In the genomic region with DNA sequence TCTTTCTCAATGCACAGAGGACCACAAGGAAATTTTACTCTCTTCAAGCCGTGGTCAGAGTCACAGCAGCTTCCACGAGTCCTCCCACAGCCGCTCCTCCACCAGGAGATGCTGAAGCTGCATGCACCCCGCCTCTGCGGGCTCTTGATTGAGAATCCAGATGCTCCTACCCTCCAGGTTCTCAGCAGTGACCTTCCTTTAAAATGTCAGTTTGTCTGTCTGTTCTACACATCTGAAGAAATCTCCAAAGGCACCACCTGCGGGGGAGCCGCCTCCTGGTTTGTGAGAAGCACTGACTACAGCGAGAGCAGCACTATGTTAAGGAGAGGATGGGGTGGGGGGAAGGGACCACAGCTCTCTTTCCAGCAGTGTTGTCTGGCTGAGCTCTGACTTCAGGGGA, we compare ENCODE assay signal across 26 mouse cellular contexts.
DNase-seq lines count a peak whose midpoint lies in the region; ATAC-seq and TF ChIP-seq lines count a peak whose summit lies in the region.
"Had no signal": no experiment of that assay in that cellular context is flagged by ENCODE, and none has a peak within 500 bp of the region (broad histone marks: within the 10 kb centered on the region; RNA-seq: fewer than 3 reads in every experiment).

No protein-coding gene starts in this region.

- no peak overlapping the region for H3K9ac ChIP-seq in heart, adult 2 months (ENCODE audit: low read depth, low read length)
- no peak overlapping the region for H3K9ac ChIP-seq in heart, embryonic 11.5 days (ENCODE audit: low read depth, low read length)
- no peak overlapping the region for H3K9ac ChIP-seq in neural tube, embryonic 15.5 days (replicated peaks)
- H3K9ac ChIP-seq: forebrain, embryonic 13.5 days; heart, embryonic 13.5 days; hindbrain, embryonic 13.5 days; intestine, embryonic 15.5 days had no signal

- ATAC-seq in heart, embryonic 11.5 days (replicated peaks; ENCODE audit: insufficient number of reproducible peaks, low FRiP score, low TSS enrichment), result no peak
- ATAC-seq in neural tube, embryonic 15.5 days (ENCODE audit: low FRiP score), result no peak
- ATAC-seq: forebrain, embryonic 13.5 days; forebrain, embryonic 16.5 days; hindbrain, embryonic 16.5 days; intestine, embryonic 15.5 days had no signal

- WGBS in heart, adult 2 months, result 44% methylated on average over 8 of the region's 8 CpGs
- WGBS in heart, embryonic 11.5 days (ENCODE audit: insufficient replicate concordance), result 31% methylated on average over 8 of the region's 8 CpGs
- WGBS in neural tube, embryonic 15.5 days, result 46% methylated on average over 8 of the region's 8 CpGs

- DNase-seq in gastrocnemius, adult 2 months, result no peak
- no peak for DNase-seq in gastrocnemius, postnatal 36 days
- no peak for DNase-seq in heart, adult 2 months
- DNase-seq in neural tube, embryonic 10.5 days (ENCODE audit: extremely low spot score, low spot score), result peak; percentile 28
- peak; percentile 23 for DNase-seq in mesoderm, embryonic 11.5 days (ENCODE audit: low read depth, low spot score)
- no peak for DNase-seq in right cerebral cortex, postnatal 4 days
- DNase-seq: adrenal gland, adult 2 months; adrenal gland, postnatal 14 days; B cell, adult 2 months; cerebellum, adult 11 months; cerebellum, adult 2 months; cerebellum, adult 9-11 months; cerebellum, postnatal 25 days; gastrocnemius, postnatal 25 days; heart, adult 18-20 months; kidney, adult 11 months had no signal

- intact Hi-C loops in gastrocnemius, adult 2 months (cut with DNase I), result no loop called here
- intact Hi-C loops in gastrocnemius, postnatal 36 days (cut with DNase I), result no loop called here
- intact Hi-C loops in heart, adult 2 months (cut with DNase I), result no loop called here

- no peaks in the 10 kb centered on the region for H3K9me3 ChIP-seq in heart, embryonic 11.5 days (replicated peaks; ENCODE audit: control insufficient read depth, low read length)
- H3K9me3 ChIP-seq in neural tube, embryonic 15.5 days (replicated peaks), result no peaks in the 10 kb centered on the region
- H3K9me3 ChIP-seq: forebrain, embryonic 10.5 days; forebrain, embryonic 13.5 days; heart, embryonic 13.5 days; hindbrain, embryonic 13.5 days; intestine, embryonic 15.5 days had no signal

- H3K27me3 ChIP-seq in heart, adult 2 months (ENCODE audit: control insufficient read depth, insufficient read depth, low read length), result no peaks in the 10 kb centered on the region
- H3K27me3 ChIP-seq in heart, embryonic 11.5 days (ENCODE audit: control insufficient read depth, insufficient read depth, low read length), result no peaks in the 10 kb centered on the region
- H3K27me3 ChIP-seq in neural tube, embryonic 15.5 days (replicated peaks), result no peaks in the 10 kb centered on the region; the same call in 1 of the 2 replicates
- H3K27me3 ChIP-seq: CH12.LX; forebrain, embryonic 13.5 days; heart, embryonic 13.5 days; hindbrain, embryonic 13.5 days; intestine, embryonic 15.5 days had no signal

- TF ChIP-seq EP300 in heart, adult 2 months (IDR thresholded peaks at IDR 0.05; ENCODE audit: insufficient read depth, low read depth, low read length), result no peak

- TF ChIP-seq POLR2A in heart, adult 2 months (IDR thresholded peaks at IDR 0.05; ENCODE audit: insufficient read depth, low read depth, low read length), result no peak

- no peaks in the 10 kb centered on the region for H3K79me2 ChIP-seq in heart, adult 2 months (replicated peaks; ENCODE audit: control insufficient read depth, insufficient read depth, low read length)

- H3K4me1 ChIP-seq in heart, adult 2 months (ENCODE audit: control insufficient read depth, insufficient read depth, low read length), result peaks cover 2% of the 10 kb centered on the region
- H3K4me1 ChIP-seq in heart, embryonic 11.5 days (ENCODE audit: control insufficient read depth, insufficient read depth, low read length), result no peaks in the 10 kb centered on the region
- no peaks in the 10 kb centered on the region for H3K4me1 ChIP-seq in neural tube, embryonic 15.5 days
- H3K4me1 ChIP-seq: forebrain, embryonic 10.5 days; forebrain, embryonic 13.5 days; heart, embryonic 13.5 days; hindbrain, embryonic 13.5 days; intestine, embryonic 15.5 days had no signal

- TF ChIP-seq CTCF in gastrocnemius, adult 2 months (IDR thresholded peaks at IDR 0.05), result peak; percentile 20; the same call in 1 of the 2 replicates
- TF ChIP-seq CTCF in heart, adult 2 months (IDR thresholded peaks at IDR 0.05), result peak; percentile 49

- no peaks in the 10 kb centered on the region for H3K36me3 ChIP-seq in heart, adult 2 months (ENCODE audit: control insufficient read depth, insufficient read depth, low read length)
- no peaks in the 10 kb centered on the region for H3K36me3 ChIP-seq in heart, embryonic 11.5 days (ENCODE audit: control insufficient read depth, insufficient read depth, low read length)
- no peaks in the 10 kb centered on the region for H3K36me3 ChIP-seq in neural tube, embryonic 15.5 days
- H3K36me3 ChIP-seq: forebrain, embryonic 10.5 days; heart, embryonic 13.5 days; hindbrain, embryonic 13.5 days; intestine, embryonic 15.5 days had no signal

- H3K4me3 ChIP-seq in gastrocnemius, adult 2 months, result no peak overlapping the region
- no peak overlapping the region for H3K4me3 ChIP-seq in heart, adult 2 months
- H3K4me3 ChIP-seq in heart, embryonic 11.5 days (ENCODE audit: low read depth, low read length), result no peak overlapping the region
- H3K4me3 ChIP-seq in neural tube, embryonic 15.5 days (replicated peaks), result no peak overlapping the region
- H3K4me3 ChIP-seq: forebrain, embryonic 10.5 days; forebrain, embryonic 13.5 days; heart, embryonic 13.5 days; hindbrain, embryonic 13.5 days; intestine, embryonic 15.5 days had no signal

- peak overlapping the region; percentile 31; the same call in 1 of the 2 replicates for H3K27ac ChIP-seq in gastrocnemius, adult 2 months
- H3K27ac ChIP-seq in heart, adult 2 months, result no peak overlapping the region
- H3K27ac ChIP-seq in heart, embryonic 11.5 days (ENCODE audit: low read depth, low read length), result no peak overlapping the region
- no peak overlapping the region for H3K27ac ChIP-seq in neural tube, embryonic 15.5 days (replicated peaks)
- H3K27ac ChIP-seq: forebrain, embryonic 10.5 days; forebrain, embryonic 13.5 days; heart, embryonic 13.5 days; hindbrain, embryonic 13.5 days; intestine, embryonic 15.5 days had no signal

- no peak overlapping the region for H3K4me2 ChIP-seq in heart, embryonic 11.5 days
- no peak overlapping the region for H3K4me2 ChIP-seq in neural tube, embryonic 15.5 days
- H3K4me2 ChIP-seq: forebrain, embryonic 13.5 days; heart, embryonic 13.5 days; hindbrain, embryonic 13.5 days; intestine, embryonic 15.5 days had no signal

Comparison
In these comparisons a context has a peak if more than half of its experiments do, and no peak if none do; other contexts are left out.
1. DNase-seq: peak in neural tube, embryonic 10.5 days (single experiment) and mesoderm, embryonic 11.5 days (single experiment); none in gastrocnemius, adult 2 months (single experiment), gastrocnemius, postnatal 36 days (0 of 2), heart, adult 2 months (0 of 2) and right cerebral cortex, postnatal 4 days (single experiment).